Mouse (Mus musculus) heart, adult 2 months (tissue): ENCODE measurements around the gene Mei1. TPM values are rescaled to one million over a fixed set of nuclear protein-coding genes. Genes with fewer than 3 reads are reported as not detected.

Experiments
- DNase-seq, 2 experiments: peaks; one replicate each; pipeline ENCODE4 v3.0.0; 2021
- H3K27ac ChIP-seq: fragments of 200-600 bp; 2 replicates; pipeline ENCODE4 v1.8.1; 2022
- H3K27me3 ChIP-seq: fragments of 200-500 bp; 2 replicates; pipeline ENCODE4 v1.6.1; 2012; ENCODE audit warnings: mild to moderate bottlenecking, low read length, inconsistent platforms, mixed read lengths; ENCODE audit not compliant: control insufficient read depth, insufficient read depth
- H3K36me3 ChIP-seq: fragments of 200-500 bp; 2 replicates; pipeline ENCODE4 v1.6.1; 2012; ENCODE audit warnings: low read length, inconsistent platforms; ENCODE audit not compliant: control insufficient read depth, insufficient read depth
- H3K4me1 ChIP-seq: fragments of 200-500 bp; 2 replicates; pipeline ENCODE4 v1.6.1; 2011; ENCODE audit warnings: low read length; ENCODE audit not compliant: control insufficient read depth, insufficient read depth
- H3K4me3 ChIP-seq: fragments of 200-600 bp; 2 replicates; pipeline ENCODE4 v1.8.1; 2022
- H3K79me2 ChIP-seq: fragments of 200-500 bp; replicated peaks from 2 replicates; pipeline ENCODE4 v1.6.1; 2012; ENCODE audit warnings: mild to moderate bottlenecking, inconsistent platforms, low read length, moderate library complexity, mixed read lengths; ENCODE audit not compliant: control insufficient read depth, insufficient read depth
- H3K9ac ChIP-seq: fragments of 200-500 bp; 2 replicates; pipeline ENCODE4 v1.6.1; 2012; ENCODE audit warnings: low read depth, mild to moderate bottlenecking, control low read depth, inconsistent platforms, low read length, mixed read lengths
- CTCF ChIP-seq: fragments of 200-600 bp; IDR thresholded peaks from 2 replicates; pipeline ENCODE4 v1.8.1; 2022; ENCODE audit warnings: antibody characterized with exemption, mild to moderate bottlenecking, moderate library complexity
- EP300 ChIP-seq: fragments of 200-500 bp; IDR thresholded peaks from 2 replicates; pipeline ENCODE4 v1.6.1; 2011; ENCODE audit warnings: low read depth, low read length, control low read depth; ENCODE audit not compliant: insufficient read depth
- POLR2A ChIP-seq: fragments of 200-500 bp; IDR thresholded peaks from 2 replicates; pipeline ENCODE4 v1.6.1; 2011; ENCODE audit warnings: mild to moderate bottlenecking, low read depth, low read length, control low read depth; ENCODE audit not compliant: insufficient read depth
- WGBS: fragments of 180-500 bp; shearing (Covaris S2); methylation state at CpG from one replicate; pipeline ENCODE4 v1.1.7; 2018; 5-methylcytosine and 5-hydroxymethylcytosine counted together
- intact Hi-C: fragments of 180-260 bp; cut with DNase I; formaldehyde crosslinking; loops from one replicate; pipeline ENCODE4 v1.15.1; 2025
- polyA plus RNA-seq: library from polyadenylated mRNA; depleted of rRNA; stranded (reverse); fragments of >200 nt; gene quantifications from 2 replicates; pipeline ENCODE4 v1.2.3, GENCODE M21; 2012
- total RNA-seq, 2 experiments: library from RNA; stranded (reverse); gene quantifications; 2 replicates each; pipeline ENCODE4 v1.2.3; 2021

The Mei1 gene
- total and polyA plus RNA-seq, 3 experiments = not detected

DNA sequence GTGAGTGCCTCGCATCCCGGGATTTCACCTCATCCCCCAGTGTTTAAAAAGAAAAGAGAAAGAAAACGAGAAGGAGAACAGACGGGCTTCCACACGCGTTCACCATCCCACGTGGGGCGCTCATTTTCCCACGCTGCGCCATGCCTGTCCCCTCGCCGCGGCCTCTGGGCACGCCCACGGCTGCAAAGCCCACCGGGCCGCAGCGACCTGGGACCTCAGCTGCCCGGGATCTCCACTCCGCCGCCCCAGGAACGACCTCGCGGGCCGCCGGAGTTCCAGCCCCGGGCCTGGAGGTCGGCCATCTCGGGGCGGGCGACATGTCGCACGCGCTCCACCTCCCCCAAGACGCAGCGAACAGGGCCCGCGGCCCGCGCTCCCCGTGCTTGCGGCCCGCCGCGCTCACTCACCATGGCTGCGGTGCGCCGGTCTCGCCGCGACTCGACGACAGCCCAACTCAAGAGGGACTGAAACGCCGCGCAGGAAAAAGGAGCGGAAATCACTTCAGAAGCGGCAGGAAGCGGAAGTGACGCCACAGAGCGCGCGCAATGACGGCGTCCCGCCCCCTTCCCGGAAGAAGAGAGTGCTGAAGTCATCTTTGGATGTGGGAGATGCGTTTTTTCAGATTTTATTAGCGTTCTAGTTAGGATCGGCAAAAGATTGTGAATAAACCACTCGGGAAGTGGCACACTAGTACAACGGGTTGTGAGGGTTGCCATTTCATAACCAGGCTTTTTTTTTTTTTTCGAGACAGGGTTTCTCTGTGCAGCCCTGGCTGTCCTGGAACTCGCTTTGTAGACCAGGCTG, 22.5 kb upstream of the Mei1 start, which contains the start of gene Snu13:
Snu13 (minus strand) TSS at position 519 of the 804 bp plus-strand sequence.
- DNase-seq = peak; percentile 92 to 94
- H3K79me2 ChIP-seq = peaks cover 6% of the 10 kb centered on the region; the same call in 1 of the 2 replicates
- H3K27ac ChIP-seq = peak within 1 kb of the TSS; percentile 93
- no peaks in the 10 kb centered on the region for H3K27me3 ChIP-seq
- WGBS = under 1% methylated on average over 74 of the region's 74 CpGs
- TF ChIP-seq POLR2A = peak; percentile 90
- no peak for TF ChIP-seq CTCF
- TF ChIP-seq EP300 = 0 out of 2 replicates have a peak, but pooled peaks have one; percentile 23
- intact Hi-C loops = no loop called here
- H3K9ac ChIP-seq = peak within 1 kb of the TSS; percentile 92
- H3K4me3 ChIP-seq = peak within 1 kb of the TSS; percentile 80
- no peaks in the 10 kb centered on the region for H3K36me3 ChIP-seq
- H3K4me1 ChIP-seq = peaks cover 6% of the 10 kb centered on the region

GRCm38 (mm10) chr15:82052544-82052943, 17.3 kb upstream of the Mei1 start:
- Histone ChIP-seq H3K79me2 (no peaks in the 10 kb centered on the region), H3K27me3 (no peaks in the 10 kb centered on the region), H3K27ac (no peak overlapping the region), H3K4me3 (no peak overlapping the region), H3K4me1 (no peaks in the 10 kb centered on the region), H3K9ac (no peak overlapping the region), H3K36me3 (no peaks in the 10 kb centered on the region)
- WGBS = 55% methylated on average over 5 of the region's 5 CpGs
- no peak for TF ChIP-seq EP300
- no peak for TF ChIP-seq POLR2A
- TF ChIP-seq CTCF = no peak
- no peak for DNase-seq
- intact Hi-C loops = no loop called here

- no peak for DNase-seq
- H3K27ac ChIP-seq = no peak within 1 kb of the TSS
- no peaks in the 10 kb centered on the region for H3K4me1 ChIP-seq
- no peak within 1 kb of the TSS for H3K9ac ChIP-seq
- intact Hi-C loops = no loop called here
- WGBS = 79% methylated on average over 1 of the region's 1 CpGs
- TF ChIP-seq CTCF (no peak), POLR2A (no peak), EP300 (no peak)
- no peaks in the 10 kb centered on the region for H3K79me2 ChIP-seq
- H3K4me3 ChIP-seq = no peak within 1 kb of the TSS
- H3K36me3 ChIP-seq = no peaks in the 10 kb centered on the region
- no peaks in the 10 kb centered on the region for H3K27me3 ChIP-seq
Observed at GRCm38 (mm10) chr15:82058719-82059201, 11.0 kb upstream of the Mei1 start, which contains the start of gene 4930407I10Rik. 4930407I10Rik (plus strand) TSS chr15:82059151.

DNA sequence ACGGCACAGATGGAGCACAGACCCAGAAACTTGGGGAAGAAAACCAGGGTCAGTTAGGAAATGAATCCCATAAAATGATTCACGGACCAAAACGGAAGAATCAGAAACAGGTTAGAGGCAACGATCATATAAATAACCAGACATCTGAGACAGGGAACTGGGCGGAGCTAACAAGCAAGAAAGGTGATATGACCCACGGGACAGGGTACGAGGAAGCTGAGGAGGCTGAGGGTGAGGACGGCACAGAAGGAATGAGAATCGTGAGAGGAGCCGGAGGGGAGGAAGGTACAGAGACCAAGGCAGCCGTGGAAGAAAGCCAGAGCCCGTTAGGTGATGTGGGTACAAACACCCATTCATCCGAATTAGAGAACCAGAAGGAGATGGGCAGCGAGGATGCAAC, 5.9 kb upstream of the Mei1 start:
- TF ChIP-seq CTCF (no peak), EP300 (no peak), POLR2A (no peak)
- Histone ChIP-seq H3K27ac (no peak overlapping the region), H3K4me1 (no peaks in the 10 kb centered on the region), H3K36me3 (no peaks in the 10 kb centered on the region), H3K27me3 (no peaks in the 10 kb centered on the region), H3K79me2 (no peaks in the 10 kb centered on the region), H3K4me3 (no peak overlapping the region), H3K9ac (no peak overlapping the region)
- intact Hi-C loops = loop anchor here (2.0 to 5.0 kb wide), 2 partner anchors 43 to 101 kb away; no protein-coding TSS in a partner anchor
- DNase-seq = no peak
- WGBS = 64% methylated on average over 14 of the region's 14 CpGs

DNA sequence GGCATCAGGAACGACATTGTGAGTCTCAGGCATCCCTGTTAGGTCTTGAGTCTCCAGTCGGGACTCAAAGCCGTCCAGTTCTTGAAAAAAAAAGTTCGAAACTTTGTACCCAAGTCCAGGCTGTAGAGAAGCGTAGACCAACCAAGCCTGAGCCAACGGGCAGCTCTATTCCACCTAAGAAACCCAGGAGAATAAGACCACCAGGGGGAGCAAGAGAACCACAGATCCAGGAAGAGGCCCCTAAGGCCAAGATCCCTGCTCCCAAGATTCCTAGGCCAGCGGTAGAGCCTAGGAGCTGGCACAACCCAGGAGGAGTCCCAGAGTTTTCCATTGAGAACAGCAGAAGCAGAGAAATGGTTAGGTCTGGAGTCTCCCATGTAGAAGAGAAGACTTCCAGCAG, 4.3 kb upstream of the Mei1 start:
- H3K4me1 ChIP-seq = no peaks in the 10 kb centered on the region
- no peaks in the 10 kb centered on the region for H3K79me2 ChIP-seq
- DNase-seq = peak; percentile 45 to 54
- intact Hi-C loops = loop anchor here (1.0 to 2.0 kb wide), 2 partner anchors 99 to 171 kb away; no protein-coding TSS in a partner anchor
- no peak overlapping the region for H3K4me3 ChIP-seq
- H3K36me3 ChIP-seq = no peaks in the 10 kb centered on the region
- H3K9ac ChIP-seq = no peak overlapping the region
- 14% methylated on average over 7 of the region's 7 CpGs for WGBS
- peaks cover 6% of the 10 kb centered on the region for H3K27me3 ChIP-seq
- no peak overlapping the region for H3K27ac ChIP-seq
- TF ChIP-seq POLR2A (no peak), CTCF (peak; percentile 92)
